Mouse (Mus musculus) ES-E14 (cell line): Measurements from ENCODE around the gene Lyve1. TPM values are rescaled to one million over a fixed set of nuclear protein-coding genes. Genes with fewer than 3 reads are reported as not detected.
A peak's percentile ranks its signal among the peaks of the same experiment; 100 is the strongest.

Experiments used
- DNase-seq: peaks from one replicate; pipeline ENCODE4 v3.0.0-alpha.2; 2013; ENCODE audit warnings: low read depth, low spot score
- H3K27ac ChIP-seq: 2 replicates; pipeline ENCODE4 v1.5.1; 2012; ENCODE audit warnings: low read depth, mild to moderate bottlenecking, low read length, moderate library complexity, mixed read lengths; ENCODE audit not compliant: poor library complexity, insufficient read depth, severe bottlenecking
- H3K36me3 ChIP-seq: 2 replicates; pipeline ENCODE4 v1.6.1; 2012; ENCODE audit warnings: mild to moderate bottlenecking, low read length, moderate library complexity, mixed read lengths; ENCODE audit not compliant: control insufficient read depth, poor library complexity, insufficient read depth, severe bottlenecking
- H3K4me1 ChIP-seq, 2 experiments: fragments of 150-350 bp in 1 of 2; sonication (generic) in 1 of 2; 2 replicates each; pipeline ENCODE4 v1.6.1; 2012; ENCODE audit warnings: low read length in 2 of 2, mild to moderate bottlenecking in 1 of 2, mixed read lengths in 1 of 2; ENCODE audit not compliant: control insufficient read depth in 2 of 2, insufficient read depth in 2 of 2, poor library complexity in 1 of 2
- H3K4me3 ChIP-seq, 2 experiments: fragments of 150-350 bp in 1 of 2; sonication (generic) in 1 of 2; 2 replicates each; pipeline ENCODE4 v1.5.1; 2012; ENCODE audit warnings: low read length in 2 of 2, low read depth in 1 of 2, mild to moderate bottlenecking in 1 of 2, mixed read lengths in 1 of 2; ENCODE audit not compliant: insufficient read depth in 1 of 2, poor library complexity in 1 of 2, severe bottlenecking in 1 of 2
- H3K9ac ChIP-seq: 2 replicates; pipeline ENCODE4 v1.6.1; 2012; ENCODE audit warnings: low read depth, mild to moderate bottlenecking, low read length, mixed read lengths; ENCODE audit not compliant: poor library complexity, insufficient read depth, severe bottlenecking
- H3K9me3 ChIP-seq: fragments of 150-350 bp; sonication (generic); 2 replicates; pipeline ENCODE4 v1.6.1; 2012; ENCODE audit warnings: low read depth, mild to moderate bottlenecking, low read length; ENCODE audit not compliant: control insufficient read depth, insufficient read depth
- CHD2 ChIP-seq: IDR thresholded peaks from 2 replicates; pipeline ENCODE4 v1.6.1; 2014; ENCODE audit warnings: mild to moderate bottlenecking, low read depth, low read length, inconsistent platforms
- HCFC1 ChIP-seq: IDR thresholded peaks from 2 replicates; pipeline ENCODE4 v1.6.1; 2012; ENCODE audit warnings: low read length, inconsistent platforms, borderline replicate concordance; ENCODE audit not compliant: insufficient read depth
- MAFK ChIP-seq: IDR thresholded peaks from 2 replicates; pipeline ENCODE4 v1.6.1; 2014; ENCODE audit warnings: mild to moderate bottlenecking, low read depth, low read length, inconsistent platforms; ENCODE audit not compliant: insufficient read depth
- ZC3H11A ChIP-seq: IDR thresholded peaks from 2 replicates; pipeline ENCODE4 v1.6.1; 2012; ENCODE audit warnings: low read depth, mild to moderate bottlenecking, inconsistent platforms, low read length, borderline replicate concordance
- ZNF384 ChIP-seq: IDR thresholded peaks from 2 replicates; pipeline ENCODE4 v1.6.1; 2012; ENCODE audit warnings: low read depth, low read length, inconsistent platforms
- in situ Hi-C, 2 experiments: fragments of 600-800 bp; cut with MboI; formaldehyde crosslinking; loops; one replicate each; pipeline ENCODE4 v1.15.1; 2025; ENCODE audit warnings: low sequenced_read_pairs in 2 of 2, inconsistent platforms in 1 of 2; ENCODE audit not compliant: unreplicated experiment in 2 of 2
- total RNA-seq: library from RNA; depleted of rRNA; stranded (reverse); fragments of 300-350 nt; gene quantifications from 2 replicates; pipeline ENCODE4 v1.2.3, GENCODE M21; 2012

The Lyve1 gene
- total RNA-seq, 1 experiment = not detected

DNA sequence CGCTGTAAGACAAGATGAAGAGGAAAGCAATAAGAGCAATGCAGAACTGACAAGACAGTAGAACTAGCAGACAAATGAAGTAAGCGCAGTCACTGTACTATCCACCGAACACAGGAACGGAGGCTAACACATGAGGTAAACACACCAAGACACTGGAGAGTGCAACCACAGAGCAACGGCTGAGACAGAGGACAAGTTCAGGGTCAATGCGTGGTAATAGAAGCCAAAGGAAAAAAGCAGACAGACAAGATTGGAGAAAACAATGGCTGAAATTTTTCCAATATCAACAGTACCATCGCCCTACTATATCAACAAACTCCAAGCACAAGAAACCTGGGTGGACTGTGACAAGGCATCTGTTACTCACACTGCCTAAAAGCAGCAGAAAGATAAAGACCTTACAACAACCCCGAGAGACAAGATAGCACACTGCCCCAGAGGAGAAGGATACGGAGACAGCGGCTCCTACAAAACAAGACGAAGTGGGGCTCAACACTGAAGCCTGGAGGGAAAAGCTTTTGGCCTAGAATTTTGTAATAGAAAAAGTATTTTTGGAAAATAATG lies 44.2 kb downstream of the Lyve1 start:
- Histone ChIP-seq H3K4me3 (no peak overlapping the region), H3K36me3 (peaks cover 12% of the 10 kb centered on the region), H3K4me1 (no peaks in the 10 kb centered on the region), H3K9ac (no peak overlapping the region), H3K9me3 (no peaks in the 10 kb centered on the region), H3K27ac (no peak overlapping the region)
- TF ChIP-seq ZC3H11A (no peak), CHD2 (no peak), MAFK (no peak), HCFC1 (no peak), ZNF384 (no peak)
- in situ Hi-C loops = loop anchor here in 1 of 2 experiments (10.0 kb wide), 1 partner anchor 196 kb away; no protein-coding TSS in a partner anchor
- no peak for DNase-seq

- no peak overlapping the region for H3K4me3 ChIP-seq
- no peaks in the 10 kb centered on the region for H3K4me1 ChIP-seq
- H3K9ac ChIP-seq = no peak overlapping the region
- no peak for TF ChIP-seq MAFK
- TF ChIP-seq ZC3H11A = no peak
- no peak for TF ChIP-seq HCFC1
- no peak for TF ChIP-seq CHD2
- TF ChIP-seq ZNF384 = no peak
- no peak overlapping the region for H3K27ac ChIP-seq
- H3K36me3 ChIP-seq = peaks cover 7% of the 10 kb centered on the region
- no peak for DNase-seq
- no peaks in the 10 kb centered on the region for H3K9me3 ChIP-seq
- in situ Hi-C loops = loop anchor here in 1 of 2 experiments (10.0 kb wide), 1 partner anchor 197 kb away; no protein-coding TSS in a partner anchor
Measured at GRCm38 (mm10) chr7:110818206-110818605, 44.8 kb downstream of the Lyve1 start.

DNA sequence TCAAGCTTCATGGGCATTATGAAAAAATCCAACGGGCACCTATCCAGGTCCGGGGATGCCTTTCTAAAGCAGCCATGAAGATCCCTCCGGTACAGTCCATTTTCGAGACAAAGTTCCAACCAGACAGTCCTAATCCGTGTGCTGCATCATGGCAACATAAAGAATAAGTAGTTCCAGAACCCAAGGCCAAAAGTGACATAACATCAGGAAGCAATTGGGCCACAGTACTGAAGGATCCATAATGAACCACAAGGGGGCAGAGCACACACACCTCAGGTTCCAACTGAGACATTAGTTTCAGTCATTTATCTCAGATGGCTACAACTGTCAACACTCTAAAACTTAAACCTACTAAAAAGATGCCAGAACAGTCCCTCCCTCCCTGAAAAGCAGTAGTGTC lies 47.0 kb downstream of the Lyve1 start:
- in situ Hi-C loops = loop anchor here in 1 of 2 experiments (10.0 kb wide), 1 partner anchor 199 kb away; no protein-coding TSS in a partner anchor
- Histone ChIP-seq H3K9me3 (no peaks in the 10 kb centered on the region), H3K36me3 (peaks cover 5% of the 10 kb centered on the region), H3K4me1 (no peaks in the 10 kb centered on the region), H3K9ac (no peak overlapping the region), H3K4me3 (no peak overlapping the region), H3K27ac (no peak overlapping the region)
- DNase-seq = peak; percentile 41
- TF ChIP-seq ZNF384 (no peak), ZC3H11A (peak; percentile 72; the same call in 1 of the 2 replicates), CHD2 (no peak), MAFK (no peak)

- H3K9ac ChIP-seq = no peak overlapping the region
- H3K9me3 ChIP-seq = no peaks in the 10 kb centered on the region
- peaks cover 0 to 2% of the 10 kb centered on the region in 2 experiments; a peak in 1 of 4 replicates for H3K4me1 ChIP-seq
- in situ Hi-C loops = loop anchor here in 1 of 2 experiments (10.0 kb wide), 1 partner anchor 201 kb away; no protein-coding TSS in a partner anchor
- DNase-seq = no peak
- no peak overlapping the region for H3K4me3 ChIP-seq
- peaks cover 5% of the 10 kb centered on the region; the same call in 1 of the 2 replicates for H3K36me3 ChIP-seq
- no peak overlapping the region for H3K27ac ChIP-seq
- TF ChIP-seq CHD2 (no peak), HCFC1 (no peak), MAFK (no peak), ZC3H11A (no peak), ZNF384 (no peak)
Measured at GRCm38 (mm10) chr7:110813983-110814382, 49.1 kb downstream of the Lyve1 start.

- TF ChIP-seq ZC3H11A = no peak
- TF ChIP-seq CHD2 = no peak
- no peak for TF ChIP-seq ZNF384
- no peak for TF ChIP-seq MAFK
- no peak for TF ChIP-seq HCFC1
- H3K4me1 ChIP-seq = peaks cover 0 to 2% of the 10 kb centered on the region in 2 experiments; a peak in 1 of 4 replicates
- in situ Hi-C loops = loop anchor here in 1 of 2 experiments (10.0 kb wide), 1 partner anchor 203 kb away; no protein-coding TSS in a partner anchor
- no peak for DNase-seq
- H3K9me3 ChIP-seq = no peaks in the 10 kb centered on the region
- H3K4me3 ChIP-seq = no peak overlapping the region
- no peak overlapping the region for H3K9ac ChIP-seq
- peaks cover 2% of the 10 kb centered on the region; the same call in 1 of the 2 replicates for H3K36me3 ChIP-seq
- H3K27ac ChIP-seq = no peak overlapping the region
Measured at GRCm38 (mm10) chr7:110811529-110811928, 51.5 kb downstream of the Lyve1 start.
